16 mouse cellular contexts compared by ENCODE assay signal in the genomic region with DNA sequence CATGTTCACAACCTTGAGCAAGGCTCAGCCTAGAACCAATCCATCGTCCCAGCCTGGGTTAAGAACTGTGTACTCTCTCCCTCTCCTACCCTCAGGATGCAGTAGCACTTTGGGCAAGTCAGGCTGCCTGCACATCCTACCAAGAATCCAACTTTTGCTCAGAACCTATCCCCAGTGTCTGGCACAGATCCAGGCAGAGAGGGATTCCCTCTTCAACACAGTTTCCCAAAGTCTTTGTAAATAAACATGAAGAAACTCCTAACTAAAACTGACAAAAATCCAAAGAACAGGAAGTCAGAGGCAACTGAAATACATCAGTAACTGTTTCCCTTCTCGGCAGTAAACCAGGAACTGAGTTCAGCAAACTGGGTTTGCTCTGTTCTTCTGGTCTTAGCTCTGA.
DNase-seq lines count a peak whose midpoint lies in the region; ATAC-seq and TF ChIP-seq lines count a peak whose summit lies in the region.
"Had no signal": no experiment of that assay in that cellular context is flagged by ENCODE, and none has a peak within 500 bp of the region (broad histone marks: within the 10 kb centered on the region; RNA-seq: fewer than 3 reads in every experiment).

No protein-coding gene starts in this region.

- H3K79me2 ChIP-seq in liver, adult 2 months (ENCODE audit: control insufficient read depth, insufficient read depth, low read length), result peaks cover 8% of the 10 kb centered on the region; the same call in 1 of the 2 replicates

- no peak overlapping the region for H3K4me3 ChIP-seq in heart, embryonic 12.5 days
- H3K4me3 ChIP-seq in liver, adult 2 months (ENCODE audit: insufficient read depth, low read depth, low read length), result no peak overlapping the region
- no peak overlapping the region for H3K4me3 ChIP-seq in bone marrow, adult 2 months (replicated peaks; ENCODE audit: control insufficient read depth, low read depth, low read length)
- no peak overlapping the region for H3K4me3 ChIP-seq in midbrain, embryonic 15.5 days
- H3K4me3 ChIP-seq: embryonic facial prominence, embryonic 13.5 days had no signal

- no peaks in the 10 kb centered on the region for H3K36me3 ChIP-seq in heart, embryonic 12.5 days
- no peaks in the 10 kb centered on the region for H3K36me3 ChIP-seq in liver, adult 2 months (ENCODE audit: control insufficient read depth, insufficient read depth, low read length)
- no peaks in the 10 kb centered on the region for H3K36me3 ChIP-seq in midbrain, embryonic 15.5 days (replicated peaks)
- H3K36me3 ChIP-seq: embryonic facial prominence, embryonic 13.5 days had no signal

- 55% methylated on average over 2 of the region's 2 CpGs for WGBS in heart, embryonic 12.5 days
- WGBS in liver, adult 2 months, result 25% methylated on average over 2 of the region's 2 CpGs
- 21% methylated on average over 2 of the region's 2 CpGs for WGBS in bone marrow, adult 2 months
- 83% methylated on average over 2 of the region's 2 CpGs for WGBS in midbrain, embryonic 15.5 days

- no peak overlapping the region for H3K9ac ChIP-seq in heart, embryonic 12.5 days
- H3K9ac ChIP-seq in liver, adult 2 months (ENCODE audit: low read depth, low read length), result no peak overlapping the region
- no peak overlapping the region for H3K9ac ChIP-seq in midbrain, embryonic 15.5 days
- H3K9ac ChIP-seq: embryonic facial prominence, embryonic 13.5 days had no signal

- DNase-seq in heart, postnatal 10 days, result no peak
- DNase-seq in liver, adult 2 months (ENCODE audit: extremely low read depth, low read depth, low spot score), result peak; percentile 19
- DNase-seq in liver, result no peak
- peak; percentile 33 to 49 for DNase-seq in kidney, postnatal 4 days
- DNase-seq in embryo, embryonic 10 days (ENCODE audit: low spot score), result no peak
- DNase-seq: adrenal gland, postnatal 10 days; cerebellum, adult 18-20 months; gastrocnemius, postnatal 25 days; lung, adult 2 months; thymus, adult 18-20 months had no signal

- TF ChIP-seq CTCF in liver, adult 2 months (IDR thresholded peaks at IDR 0.05; ENCODE audit: low read depth, low read length), result no peak
- no peak for TF ChIP-seq CTCF in bone marrow, adult 2 months (IDR thresholded peaks at IDR 0.05; ENCODE audit: control insufficient read depth, insufficient read depth, low read length)

- H3K4me1 ChIP-seq in heart, embryonic 12.5 days (replicated peaks), result peaks cover 94% of the 10 kb centered on the region
- H3K4me1 ChIP-seq in liver, adult 2 months (ENCODE audit: control insufficient read depth, insufficient read depth, low read length), result peaks cover 10% of the 10 kb centered on the region
- peaks cover 15% of the 10 kb centered on the region for H3K4me1 ChIP-seq in bone marrow, adult 2 months (ENCODE audit: control insufficient read depth, insufficient read depth, low read length)
- peaks cover 36% of the 10 kb centered on the region for H3K4me1 ChIP-seq in midbrain, embryonic 15.5 days

- peak overlapping the region; percentile 82; the same call in 1 of the 2 replicates for H3K27ac ChIP-seq in heart, embryonic 12.5 days (ENCODE audit: poor library complexity, severe bottlenecking)
- no peak overlapping the region for H3K27ac ChIP-seq in liver, adult 2 months (replicated peaks; ENCODE audit: insufficient read depth, low read depth, low read length)
- peak overlapping the region; percentile 35; the same call in 1 of the 2 replicates for H3K27ac ChIP-seq in bone marrow, adult 2 months (ENCODE audit: control insufficient read depth, insufficient read depth, low read depth, low read length, poor library complexity)
- H3K27ac ChIP-seq in midbrain, embryonic 15.5 days, result no peak overlapping the region
- H3K27ac ChIP-seq: embryonic facial prominence, embryonic 13.5 days had no signal

- no peak for ATAC-seq in heart, embryonic 12.5 days (ENCODE audit: insufficient number of reproducible peaks, low FRiP score)
- no peak for ATAC-seq in midbrain, embryonic 15.5 days (replicated peaks)
- ATAC-seq: forebrain, embryonic 14.5 days; intestine, postnatal 0 days had no signal

- no peaks in the 10 kb centered on the region for H3K9me3 ChIP-seq in heart, embryonic 12.5 days (replicated peaks)
- no peaks in the 10 kb centered on the region for H3K9me3 ChIP-seq in midbrain, embryonic 15.5 days
- H3K9me3 ChIP-seq: embryonic facial prominence, embryonic 13.5 days had no signal

- TF ChIP-seq POLR2A in liver, adult 2 months (IDR thresholded peaks at IDR 0.05; ENCODE audit: extremely low read depth, insufficient read depth, low read length), result no peak
- TF ChIP-seq POLR2A in bone marrow, adult 2 months (IDR thresholded peaks at IDR 0.05; ENCODE audit: borderline replicate concordance, control insufficient read depth, low read depth, low read length), result no peak

- no peak overlapping the region for H3K4me2 ChIP-seq in heart, embryonic 12.5 days
- no peak overlapping the region for H3K4me2 ChIP-seq in midbrain, embryonic 15.5 days
- H3K4me2 ChIP-seq: embryonic facial prominence, embryonic 13.5 days had no signal

- intact Hi-C loops in heart, postnatal 10 days (cut with DNase I), result loop anchor here (5.0 kb wide), 2 partner anchors 37 to 77 kb away; no protein-coding TSS in a partner anchor

- no peaks in the 10 kb centered on the region for H3K27me3 ChIP-seq in heart, embryonic 12.5 days (replicated peaks)
- no peaks in the 10 kb centered on the region for H3K27me3 ChIP-seq in liver, adult 2 months (ENCODE audit: control insufficient read depth, insufficient read depth, low read length)
- H3K27me3 ChIP-seq in midbrain, embryonic 15.5 days (replicated peaks), result no peaks in the 10 kb centered on the region
- H3K27me3 ChIP-seq: embryonic facial prominence, embryonic 13.5 days had no signal

Comparison
In these comparisons a context has a peak if more than half of its experiments do, and no peak if none do; other contexts are left out.
1. DNase-seq: peak in liver, adult 2 months (single experiment) and kidney, postnatal 4 days (2 of 2); none in heart, postnatal 10 days (0 of 2), liver (single experiment) and embryo, embryonic 10 days (single experiment).
2. H3K27ac ChIP-seq: peak in heart, embryonic 12.5 days (single experiment) and bone marrow, adult 2 months (single experiment); none in liver, adult 2 months (single experiment) and midbrain, embryonic 15.5 days (single experiment).